9 mouse cellular contexts compared by ENCODE assay signal in the genomic region with DNA sequence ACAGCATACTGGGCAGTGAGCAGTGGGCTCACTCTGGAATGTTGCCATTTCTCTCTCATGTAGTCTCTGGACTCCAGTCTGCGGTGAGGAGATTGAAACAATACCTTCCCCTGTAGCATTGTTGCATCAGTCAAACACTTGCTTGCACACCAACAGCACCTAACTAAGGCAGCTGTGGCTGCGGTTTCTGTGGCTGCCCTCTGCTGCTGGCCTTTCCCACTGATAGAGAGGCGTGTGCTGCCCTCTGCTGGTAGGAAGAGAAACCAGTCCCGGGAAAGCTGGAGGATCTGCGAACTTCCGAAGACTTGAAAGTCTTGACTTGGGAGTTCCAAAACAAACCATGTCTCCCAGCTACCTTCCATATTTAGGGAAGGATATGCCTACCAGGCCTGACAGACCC.
DNase-seq lines count a peak whose midpoint lies in the region; ATAC-seq and TF ChIP-seq lines count a peak whose summit lies in the region.
"Had no signal": no experiment of that assay in that cellular context is flagged by ENCODE, and none has a peak within 500 bp of the region (broad histone marks: within the 10 kb centered on the region; RNA-seq: fewer than 3 reads in every experiment).

No protein-coding gene starts in this region.

- H3K4me3 ChIP-seq in ES-Bruce4 (ENCODE audit: low read depth, low read length), result no peak overlapping the region
- no peak overlapping the region for H3K4me3 ChIP-seq in forebrain, embryonic 11.5 days (ENCODE audit: low read depth, low read length)
- H3K4me3 ChIP-seq in lung, embryonic 16.5 days (ENCODE audit: low read length), result no peak overlapping the region
- H3K4me3 ChIP-seq: limb, embryonic 15.5 days had no signal

- H3K4me1 ChIP-seq in ES-Bruce4 (ENCODE audit: control insufficient read depth, insufficient read depth, low read length), result no peaks in the 10 kb centered on the region
- no peaks in the 10 kb centered on the region for H3K4me1 ChIP-seq in forebrain, embryonic 11.5 days (replicated peaks; ENCODE audit: control insufficient read depth, insufficient read depth, low read length)
- no peaks in the 10 kb centered on the region for H3K4me1 ChIP-seq in lung, embryonic 16.5 days (replicated peaks; ENCODE audit: control insufficient read depth, insufficient read depth, low read length)

- peak; percentile 22 for DNase-seq in brain, embryonic 18.5 days (ENCODE audit: low read depth, low spot score)
- DNase-seq in forebrain, embryonic 11.5 days (ENCODE audit: low spot score), result peak; percentile 85
- DNase-seq in heart, postnatal 25 days (ENCODE audit: low spot score), result peak; percentile 38
- DNase-seq in layer of hippocampus, adult 11-12 months (ENCODE audit: low spot score), result peak; percentile 74
- DNase-seq in ovary, adult 18-20 months (ENCODE audit: low spot score), result peak; percentile 57
- DNase-seq in thymus, postnatal 0 days (ENCODE audit: low spot score), result peak; percentile 86

- no peaks in the 10 kb centered on the region for H3K9me3 ChIP-seq in ES-Bruce4 (replicated peaks; ENCODE audit: control insufficient read depth, insufficient read depth, low read length, poor library complexity, severe bottlenecking)
- no peaks in the 10 kb centered on the region for H3K9me3 ChIP-seq in forebrain, embryonic 11.5 days (ENCODE audit: control insufficient read depth, low read length)
- no peaks in the 10 kb centered on the region for H3K9me3 ChIP-seq in lung, embryonic 16.5 days (ENCODE audit: control insufficient read depth, low read length)
- H3K9me3 ChIP-seq: limb, embryonic 15.5 days had no signal

- peak; percentile 94 for TF ChIP-seq CTCF in ES-Bruce4 (IDR thresholded peaks at IDR 0.05; ENCODE audit: low read depth, low read length)

- no peak overlapping the region for H3K9ac ChIP-seq in ES-Bruce4 (ENCODE audit: low read depth, poor library complexity, severe bottlenecking)
- no peak overlapping the region for H3K9ac ChIP-seq in forebrain, embryonic 11.5 days (ENCODE audit: low read length)
- H3K9ac ChIP-seq in lung, embryonic 16.5 days (ENCODE audit: low read length), result no peak overlapping the region
- H3K9ac ChIP-seq: limb, embryonic 15.5 days had no signal

- no peak overlapping the region for H3K27ac ChIP-seq in ES-Bruce4 (ENCODE audit: insufficient read depth, low read length)
- H3K27ac ChIP-seq in forebrain, embryonic 11.5 days (ENCODE audit: low read depth, low read length), result no peak overlapping the region
- no peak overlapping the region for H3K27ac ChIP-seq in lung, embryonic 16.5 days (ENCODE audit: low read length)
- H3K27ac ChIP-seq: limb, embryonic 15.5 days had no signal

- no peak overlapping the region for H3K4me2 ChIP-seq in forebrain, embryonic 11.5 days (ENCODE audit: low read depth, low read length, severe bottlenecking)
- no peak overlapping the region for H3K4me2 ChIP-seq in lung, embryonic 16.5 days (ENCODE audit: low read depth, low read length)
- H3K4me2 ChIP-seq: limb, embryonic 15.5 days had no signal

- intact Hi-C loops in heart, postnatal 25 days (cut with DNase I), result loop anchor here (1.0 to 10.0 kb wide), 3 partner anchors 68 to 372 kb away; partner anchors contain the start of genes Clic5 and Enpp5

- no peak for TF ChIP-seq EP300 in ES-Bruce4 (IDR thresholded peaks at IDR 0.05; ENCODE audit: insufficient read depth, low read depth, low read length)

- 6% methylated on average over 6 of the region's 6 CpGs for WGBS in forebrain, embryonic 11.5 days
- 4% methylated on average over 6 of the region's 6 CpGs for WGBS in lung, embryonic 16.5 days

- H3K27me3 ChIP-seq in ES-Bruce4 (ENCODE audit: control insufficient read depth, insufficient read depth, low read length, poor library complexity, severe bottlenecking), result no peaks in the 10 kb centered on the region; the same call in 1 of the 2 replicates
- no peaks in the 10 kb centered on the region; the same call in 1 of the 2 replicates for H3K27me3 ChIP-seq in forebrain, embryonic 11.5 days (ENCODE audit: control insufficient read depth, insufficient read depth, low read length)
- H3K27me3 ChIP-seq in lung, embryonic 16.5 days (ENCODE audit: control insufficient read depth, insufficient read depth, low read depth, low read length), result peaks cover 5% of the 10 kb centered on the region

- no peak for TF ChIP-seq POLR2A in ES-Bruce4 (IDR thresholded peaks at IDR 0.05; ENCODE audit: insufficient read depth, low read length)

- ATAC-seq in forebrain, embryonic 11.5 days (replicated peaks; ENCODE audit: low FRiP score), result 0 out of 2 replicates have a peak, but pooled peaks have one; percentile 39
- ATAC-seq in lung, embryonic 16.5 days (ENCODE audit: low read depth), result peak; percentile 66

- no peaks in the 10 kb centered on the region for H3K36me3 ChIP-seq in ES-Bruce4 (ENCODE audit: control insufficient read depth, insufficient read depth, low read length, poor library complexity, severe bottlenecking)
- H3K36me3 ChIP-seq in forebrain, embryonic 11.5 days (ENCODE audit: control insufficient read depth, insufficient read depth, low read length), result no peaks in the 10 kb centered on the region
- H3K36me3 ChIP-seq in lung, embryonic 16.5 days (ENCODE audit: control insufficient read depth, insufficient read depth, low read length), result no peaks in the 10 kb centered on the region
- H3K36me3 ChIP-seq: limb, embryonic 15.5 days had no signal

Comparison
In these comparisons a context has a peak if more than half of its experiments do, and no peak if none do; other contexts are left out.
1. DNase-seq: peak in every context shown above with its lines; median percentile 86 in thymus, postnatal 0 days; 85 in forebrain, embryonic 11.5 days; 74 in layer of hippocampus, adult 11-12 months; 57 in ovary, adult 18-20 months; 38 in heart, postnatal 25 days; 22 in brain, embryonic 18.5 days.